In the genomic region with DNA sequence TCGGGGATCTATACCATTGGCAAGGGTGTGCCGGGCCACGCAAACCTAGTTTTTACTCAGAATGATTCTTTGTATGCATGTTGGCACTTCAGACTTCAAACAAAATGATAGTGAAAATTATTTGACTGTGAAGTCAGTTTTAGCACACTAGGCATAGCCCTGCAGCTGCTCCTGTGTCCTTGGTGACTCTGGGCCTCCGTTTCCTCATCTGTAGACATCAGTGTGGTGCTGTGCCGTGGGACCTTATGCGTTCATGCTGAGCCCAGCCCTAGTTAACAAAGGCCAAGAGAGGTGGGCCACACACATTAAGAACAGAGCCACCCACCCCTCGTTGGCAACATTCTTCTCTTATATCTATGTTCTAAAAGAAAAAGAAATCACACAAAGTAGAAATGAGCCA, we compare ENCODE assay signal across 22 mouse cellular contexts.
"Had no signal": no experiment of that assay in that cellular context is flagged by ENCODE, and none has a peak within 500 bp of the region (broad histone marks: within the 10 kb centered on the region; RNA-seq: fewer than 3 reads in every experiment).

No protein-coding gene starts in this region.

- DNase-seq: gastrocnemius, adult 2 months; gastrocnemius, postnatal 14 days; gastrocnemius, postnatal 36 days; heart, adult 18-20 months; heart, postnatal 14 days; heart, postnatal 36 days; kidney, adult 18-20 months; kidney, adult 8-10 months; kidney, postnatal 10 days; kidney, postnatal 25 days; kidney, postnatal 4 days; liver had no signal

- H3K27ac ChIP-seq: gastrocnemius, adult 2 months; heart, embryonic 13.5 days; heart, embryonic 15.5 days; hindbrain, embryonic 13.5 days; hindbrain, embryonic 15.5 days; hindbrain, postnatal 0 days; intestine, embryonic 15.5 days; layer of hippocampus, adult 2 months; left cerebral cortex, adult 2 months; limb, embryonic 10.5 days; limb, embryonic 12.5 days had no signal

- H3K4me3 ChIP-seq: gastrocnemius, adult 2 months; heart, embryonic 13.5 days; heart, embryonic 15.5 days; hindbrain, embryonic 13.5 days; hindbrain, embryonic 15.5 days; intestine, embryonic 15.5 days; layer of hippocampus, adult 2 months; left cerebral cortex, adult 2 months; limb, embryonic 10.5 days; limb, embryonic 12.5 days had no signal

- H3K9ac ChIP-seq: heart, embryonic 13.5 days; heart, embryonic 15.5 days; hindbrain, embryonic 13.5 days; hindbrain, embryonic 15.5 days; intestine, embryonic 15.5 days; limb, embryonic 12.5 days had no signal

- H3K27me3 ChIP-seq: heart, embryonic 13.5 days; heart, embryonic 15.5 days; hindbrain, embryonic 13.5 days; hindbrain, embryonic 15.5 days; intestine, embryonic 15.5 days; limb, embryonic 12.5 days had no signal

- H3K4me1 ChIP-seq: hindbrain, embryonic 13.5 days; hindbrain, embryonic 15.5 days; intestine, embryonic 15.5 days had no signal

- H3K36me3 ChIP-seq: heart, embryonic 13.5 days; heart, embryonic 15.5 days; intestine, embryonic 15.5 days; limb, embryonic 10.5 days; limb, embryonic 12.5 days had no signal
